Mouse (Mus musculus) embryonic fibroblast, embryonic 13.5 days (primary cell): ENCODE data around the gene Coq10b. TPM values are rescaled to one million over a fixed set of nuclear protein-coding genes. Genes with fewer than 3 reads are reported as not detected.

ENCODE experiments used
- H3K27ac ChIP-seq: 2 replicates; pipeline ENCODE4 v1.5.1; 2012; ENCODE audit warnings: low read length, control low read depth, inconsistent platforms; ENCODE audit not compliant: insufficient read depth
- H3K4me1 ChIP-seq: 2 replicates; pipeline ENCODE4 v1.6.1; 2011; ENCODE audit warnings: low read length; ENCODE audit not compliant: control insufficient read depth, insufficient read depth
- H3K4me3 ChIP-seq: 2 replicates; pipeline ENCODE4 v1.5.1; 2011; ENCODE audit warnings: mild to moderate bottlenecking, control low read depth, low read length; ENCODE audit not compliant: insufficient read depth
- CTCF ChIP-seq: IDR thresholded peaks from 2 replicates; pipeline ENCODE4 v1.5.1; 2011; ENCODE audit warnings: mild to moderate bottlenecking, control low read depth, low read length, moderate library complexity, borderline replicate concordance; ENCODE audit not compliant: insufficient read depth
- POLR2A ChIP-seq: IDR thresholded peaks from 2 replicates; pipeline ENCODE4 v1.6.1; 2011; ENCODE audit warnings: low read depth, mild to moderate bottlenecking, control low read depth, low read length, moderate library complexity
- polyA plus RNA-seq: library from polyadenylated mRNA; stranded (reverse); fragments of >200 nt; gene quantifications from 2 replicates; pipeline ENCODE4 v1.2.4, GENCODE M21; 2011; ENCODE audit warnings: low read depth; ENCODE audit not compliant: missing spikeins, insufficient read length

Gene Coq10b
- polyA plus RNA-seq, 1 experiment = 67.1 TPM

DNA sequence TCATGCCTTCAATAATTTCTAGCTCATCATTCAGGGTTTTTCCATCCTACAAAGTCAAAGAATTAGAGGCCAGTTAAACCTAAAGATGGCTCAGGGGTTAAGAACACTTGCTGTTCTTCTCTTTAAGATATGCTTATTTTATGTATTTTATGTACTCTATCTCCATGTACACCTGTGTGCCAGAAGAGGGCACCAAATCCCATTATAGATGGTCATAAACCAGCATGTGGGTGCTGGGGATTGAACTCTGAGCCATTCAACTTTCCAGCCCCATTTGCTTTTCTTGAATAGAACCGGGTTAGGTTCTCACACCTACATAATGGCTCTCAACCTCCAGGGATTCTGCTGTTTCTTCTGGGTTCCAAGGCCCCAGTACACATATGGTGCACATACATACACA, 29.5 kb downstream of the Coq10b start:
- Histone ChIP-seq H3K27ac (no peak overlapping the region), H3K4me1 (peaks cover 4% of the 10 kb centered on the region), H3K4me3 (no peak overlapping the region)
- no peak for TF ChIP-seq CTCF
- TF ChIP-seq POLR2A = no peak

DNA sequence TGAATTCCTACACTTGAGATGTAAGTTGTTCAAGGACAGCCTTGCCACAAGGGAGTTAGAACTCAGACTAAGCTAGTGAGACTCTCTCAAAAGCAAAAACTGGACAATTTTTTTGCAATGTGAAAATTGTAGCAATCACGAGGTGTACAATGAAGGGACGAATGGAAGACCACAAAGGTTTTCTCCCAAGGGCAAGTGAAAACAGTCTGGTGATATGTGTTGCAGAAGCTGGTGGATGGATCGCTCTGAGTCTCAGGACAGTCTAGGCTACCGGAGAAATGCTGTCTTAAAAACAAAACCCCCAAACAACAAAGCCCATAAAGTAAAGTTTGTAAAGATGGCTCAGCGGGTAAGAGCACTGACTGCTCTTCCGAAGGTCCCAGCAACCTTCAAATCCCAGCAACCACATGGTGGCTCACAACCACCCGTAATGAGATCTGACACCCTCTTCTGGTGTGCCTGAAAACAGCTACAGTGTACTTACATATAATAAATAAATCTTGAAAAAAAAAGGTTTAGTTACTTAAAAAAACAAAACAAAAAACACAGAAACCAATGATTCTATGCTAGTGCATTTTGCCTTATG, 33.3 kb downstream of the Coq10b start:
- TF ChIP-seq POLR2A (no peak), CTCF (no peak)
- H3K4me1 ChIP-seq = peaks cover 5% of the 10 kb centered on the region
- peak overlapping the region; percentile 74 for H3K4me3 ChIP-seq
- H3K27ac ChIP-seq = no peak overlapping the region

DNA sequence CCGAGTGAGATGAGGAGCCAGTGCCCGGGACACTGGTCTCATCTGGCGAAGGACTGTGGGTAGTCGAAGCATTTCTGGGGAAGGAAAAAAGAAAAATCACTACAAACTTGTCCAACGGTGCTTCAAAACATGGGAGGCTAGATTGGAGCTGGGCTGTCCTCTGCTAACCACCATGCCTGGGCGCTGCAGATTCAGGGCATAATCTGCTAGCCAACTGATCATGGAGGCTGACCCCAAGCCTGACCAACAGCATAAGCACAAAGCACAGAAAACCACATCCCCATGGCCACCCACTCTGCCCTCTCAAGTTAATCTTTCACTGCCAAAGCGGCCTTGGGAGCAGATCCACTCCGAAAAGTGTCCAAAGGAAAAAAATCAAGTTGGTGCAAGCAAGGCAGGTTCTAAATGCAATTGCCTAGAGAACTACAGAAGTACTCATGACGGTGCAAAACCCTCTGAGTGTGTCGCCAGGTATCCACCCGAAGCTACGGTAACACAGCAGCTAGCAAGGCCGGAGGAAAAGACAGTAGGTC, 34.4 kb downstream of the Coq10b start:
- peak overlapping the region; percentile 91; the same call in 1 of the 2 replicates for H3K27ac ChIP-seq
- peak overlapping the region; percentile 97 for H3K4me3 ChIP-seq
- TF ChIP-seq POLR2A (0 out of 2 replicates have a peak, but pooled peaks have one; percentile 12), CTCF (no peak)
- H3K4me1 ChIP-seq = peaks cover 5% of the 10 kb centered on the region

DNA sequence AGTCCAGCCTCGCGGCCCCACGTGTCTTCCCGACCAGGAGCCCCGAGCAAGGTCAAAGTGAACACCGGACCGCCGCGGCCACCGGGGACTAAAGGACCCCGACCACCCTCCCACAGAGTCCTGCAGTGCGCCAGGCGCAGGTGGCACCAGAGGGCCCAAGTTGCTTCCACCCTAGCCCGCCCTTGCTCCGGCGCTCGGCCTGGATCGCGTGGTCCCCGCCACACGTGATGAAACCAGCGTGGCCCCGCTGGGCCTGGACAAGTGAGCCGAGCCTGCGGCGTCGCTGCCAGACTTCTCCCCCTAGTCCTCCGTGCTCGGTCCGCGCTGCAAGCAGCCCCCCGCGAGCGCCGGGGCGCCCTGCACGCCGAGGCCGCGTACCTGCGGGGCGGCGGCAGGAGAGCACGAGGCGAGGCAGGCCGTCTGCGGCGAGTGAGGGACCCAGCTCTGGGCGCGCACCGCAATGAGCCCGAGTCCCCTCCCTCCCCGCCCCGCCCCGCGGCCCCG, 34.9 kb downstream of the Coq10b start:
- Histone ChIP-seq H3K4me3 (peak overlapping the region; percentile 97), H3K4me1 (peaks cover 5% of the 10 kb centered on the region), H3K27ac (peak overlapping the region; percentile 91)
- TF ChIP-seq CTCF (0 out of 2 replicates have a peak, but pooled peaks have one; percentile 3), POLR2A (peak; percentile 91)

DNA sequence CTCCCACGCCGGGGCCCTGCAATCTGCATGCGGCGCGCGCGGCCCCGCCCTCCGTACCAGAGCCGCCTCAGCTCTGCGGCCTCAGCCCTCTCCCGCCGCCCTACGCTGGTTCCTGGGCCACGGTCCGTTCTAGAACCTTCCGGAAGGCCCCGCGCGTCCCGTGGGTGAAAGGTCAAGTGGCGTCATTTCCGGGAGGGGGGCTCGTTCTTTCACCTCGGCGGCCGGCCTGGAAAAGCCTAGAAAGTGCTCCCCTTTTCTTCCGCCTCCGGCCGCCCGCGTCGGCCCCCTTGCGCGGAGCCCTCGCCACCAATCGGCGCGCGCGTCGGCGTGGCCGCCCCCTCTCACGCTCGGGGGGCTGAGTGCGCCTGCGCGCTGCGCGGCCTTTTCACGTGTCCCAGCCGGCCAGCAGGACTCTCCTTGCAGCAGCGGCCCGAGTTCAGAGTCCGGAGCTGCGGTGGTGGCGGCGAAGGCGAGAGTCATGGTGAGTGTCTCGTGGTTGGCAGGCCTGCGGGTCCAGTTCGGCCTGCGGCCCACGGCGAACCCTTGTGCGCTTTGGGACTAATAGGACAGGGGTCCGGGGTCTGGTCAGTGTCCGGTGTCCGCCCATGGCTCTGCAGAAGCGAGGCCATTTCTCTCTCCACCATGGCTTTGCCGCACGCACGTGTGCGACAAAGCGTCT, 35.5 kb downstream of the Coq10b start, which contains the start of the genes Hspe1 and Hspd1:
Hspe1 (plus strand) TSS at position 201 of the 679 bp plus-strand sequence.
Hspd1 (minus strand) TSS at position 312 of the 679 bp plus-strand sequence.
- TF ChIP-seq CTCF (no peak), POLR2A (peak; percentile 95)
- H3K27ac ChIP-seq = peak within 1 kb of the TSS; percentile 91
- H3K4me1 ChIP-seq = peaks cover 5% of the 10 kb centered on the region
- H3K4me3 ChIP-seq = peak within 1 kb of the TSS; percentile 97

DNA sequence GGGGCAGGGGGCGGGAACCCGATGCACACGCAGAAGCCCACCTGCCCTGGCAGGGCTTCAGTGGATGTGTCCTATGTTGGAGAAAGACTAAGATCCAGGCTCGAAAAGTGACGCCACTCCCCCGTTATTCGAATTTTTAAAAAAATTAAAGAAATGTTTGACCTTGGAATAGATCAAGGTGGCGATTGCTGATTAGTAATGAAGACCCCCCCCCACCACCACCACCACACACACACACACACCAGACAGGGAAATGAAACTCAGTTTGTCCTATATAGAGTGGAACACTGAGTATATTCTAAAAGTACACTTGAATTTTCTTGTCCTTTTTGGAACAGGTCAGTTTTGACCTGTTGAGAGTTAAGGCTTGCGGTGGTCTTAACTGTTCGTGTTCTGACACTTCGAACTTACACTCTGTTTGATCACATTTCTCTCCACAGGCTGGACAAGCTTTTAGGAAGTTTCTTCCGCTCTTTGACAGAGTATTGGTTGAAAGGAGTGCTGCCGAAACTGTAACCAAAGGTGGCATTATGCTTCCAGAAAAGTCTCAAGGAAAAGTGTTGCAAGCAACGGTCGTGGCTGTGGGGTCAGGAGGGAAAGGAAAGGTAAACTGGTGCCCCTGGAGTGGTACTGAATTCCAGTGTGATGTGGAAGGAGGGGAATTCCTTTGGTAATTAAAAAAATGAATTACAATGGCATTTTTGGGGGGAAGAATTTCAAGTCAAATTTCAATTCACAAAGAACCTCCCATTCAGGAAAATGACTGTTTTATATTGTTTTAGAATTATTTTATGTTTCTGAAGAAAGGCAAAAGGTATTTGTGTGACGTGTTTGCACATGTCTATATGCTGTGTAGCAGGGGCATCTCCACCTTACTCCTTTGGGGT, 36.3 kb downstream of the Coq10b start:
- peak overlapping the region; percentile 76 for H3K27ac ChIP-seq
- TF ChIP-seq CTCF (no peak), POLR2A (no peak)
- peak overlapping the region; percentile 92 for H3K4me3 ChIP-seq
- H3K4me1 ChIP-seq = peaks cover 5% of the 10 kb centered on the region

DNA sequence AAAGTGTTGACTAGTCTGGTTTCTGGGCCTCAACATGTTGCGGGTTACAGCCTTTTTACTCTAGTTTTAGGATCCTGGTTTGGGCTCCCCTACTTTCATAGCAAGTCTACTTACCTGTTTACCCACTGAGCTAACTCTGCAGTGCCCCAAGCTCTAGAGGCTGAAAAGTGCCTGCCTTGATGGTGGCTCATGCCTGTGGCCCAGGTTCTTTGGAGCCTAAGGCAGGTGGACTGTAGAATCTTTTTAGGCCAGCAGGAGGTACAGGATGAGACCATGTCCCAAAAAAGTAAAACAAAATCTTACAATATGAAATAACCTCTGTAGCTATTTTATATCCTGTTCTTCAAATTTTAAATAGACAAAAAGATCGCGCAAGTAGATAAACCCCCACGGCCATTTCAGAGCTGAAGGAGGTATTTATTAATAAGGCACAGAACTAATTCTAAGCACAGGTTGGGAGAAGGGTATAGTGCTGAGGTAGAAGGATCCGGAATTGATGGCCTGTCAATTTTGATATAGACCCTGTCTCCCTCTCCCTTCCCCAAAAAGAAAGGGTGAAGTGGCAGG, 37.0 kb downstream of the Coq10b start:
- no peak overlapping the region for H3K27ac ChIP-seq
- H3K4me1 ChIP-seq = peaks cover 5% of the 10 kb centered on the region
- peak overlapping the region; percentile 92 for H3K4me3 ChIP-seq
- TF ChIP-seq CTCF = no peak

DNA sequence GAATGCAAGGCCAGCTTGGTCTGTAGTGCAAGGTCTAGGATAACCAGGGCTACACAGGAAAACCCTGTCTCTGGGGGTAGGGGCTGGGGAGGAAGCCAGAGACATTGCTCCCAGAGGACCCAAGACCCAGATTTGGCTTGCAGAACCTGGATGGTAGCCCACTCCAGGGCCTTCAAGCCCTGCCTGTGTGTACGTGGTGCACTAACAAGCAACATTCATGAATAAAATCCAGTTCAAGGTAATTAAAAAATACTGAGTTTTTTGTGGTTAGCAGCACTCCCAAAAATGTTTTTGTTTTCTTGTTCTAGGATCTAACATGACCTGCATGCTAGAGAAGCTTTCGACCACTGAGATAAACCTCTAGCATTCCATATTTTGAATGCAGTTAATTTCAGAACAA, 39.5 kb downstream of the Coq10b start:
- H3K4me3 ChIP-seq = no peak overlapping the region
- H3K4me1 ChIP-seq = peaks cover 2% of the 10 kb centered on the region; the same call in 1 of the 2 replicates
- TF ChIP-seq POLR2A = peak; percentile 29; the same call in 1 of the 2 replicates
- no peak for TF ChIP-seq CTCF
- no peak overlapping the region for H3K27ac ChIP-seq

DNA sequence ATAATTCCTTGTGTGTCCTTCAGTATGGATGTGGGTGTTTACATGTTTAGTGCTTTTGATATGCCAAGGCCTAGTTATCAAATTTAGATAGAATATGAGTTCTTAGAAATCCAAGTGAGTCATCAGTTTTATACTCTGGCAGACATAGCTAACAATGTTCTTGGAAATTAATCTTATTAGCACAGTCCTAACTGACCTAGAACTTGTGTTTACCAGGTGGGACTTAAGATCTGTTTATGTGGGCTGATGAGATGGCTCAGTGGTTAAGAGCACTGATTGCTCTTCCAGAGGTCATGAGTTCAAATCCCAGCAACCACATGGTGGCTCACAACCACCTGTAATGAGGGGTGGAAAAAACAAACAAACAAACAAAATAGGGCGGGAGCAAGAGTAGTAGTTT, 39.9 kb downstream of the Coq10b start:
- H3K4me1 ChIP-seq = peaks cover 2% of the 10 kb centered on the region; the same call in 1 of the 2 replicates
- H3K4me3 ChIP-seq = no peak overlapping the region
- no peak overlapping the region for H3K27ac ChIP-seq
- TF ChIP-seq CTCF (no peak), POLR2A (no peak)
